Mouse (Mus musculus) brain, embryonic 14.5 days (tissue): Measurements from ENCODE around the gene Arhgef2. TPM values are rescaled to one million over a fixed set of nuclear protein-coding genes. Genes with fewer than 3 reads are reported as not detected.
A peak's percentile ranks its signal among the peaks of the same experiment; 100 is the strongest.

ENCODE experiments used
- DNase-seq: peaks from one replicate; pipeline ENCODE4 v3.0.0-alpha.2; 2011; ENCODE audit warnings: low read depth
- CTCF ChIP-seq: fragments of 200-500 bp; IDR thresholded peaks from 2 replicates; pipeline ENCODE4 v1.5.1; 2012; ENCODE audit warnings: inconsistent platforms, mild to moderate bottlenecking, moderate library complexity, borderline replicate concordance; ENCODE audit not compliant: insufficient read depth, insufficient read length; ENCODE audit errors: extremely low read depth
- POLR2A ChIP-seq: fragments of 200-500 bp; IDR thresholded peaks from 2 replicates; pipeline ENCODE4 v1.6.1; 2012; ENCODE audit warnings: mild to moderate bottlenecking, inconsistent platforms, borderline replicate concordance; ENCODE audit not compliant: poor library complexity, insufficient read depth, insufficient read length, severe bottlenecking; ENCODE audit errors: extremely low read depth
- polyA plus RNA-seq: library from polyadenylated mRNA; depleted of rRNA; stranded (reverse); fragments of >200 nt; gene quantifications from 2 replicates; pipeline ENCODE4 v1.2.3, GENCODE M21; 2012

Gene Arhgef2
- polyA plus RNA-seq, 1 experiment = 137 TPM

- no peak for DNase-seq
- TF ChIP-seq CTCF = no peak
- TF ChIP-seq POLR2A = no peak
Measured at GRCm38 (mm10) chr3:88618074-88618871, 12.5 kb downstream of the Arhgef2 start.

- TF ChIP-seq CTCF (no peak), POLR2A (no peak)
- no peak for DNase-seq
Measured at GRCm38 (mm10) chr3:88619113-88620097, 13.6 kb downstream of the Arhgef2 start.

- TF ChIP-seq POLR2A = no peak
- TF ChIP-seq CTCF = no peak
- no peak for DNase-seq
Measured at GRCm38 (mm10) chr3:88620146-88620991, 14.6 kb downstream of the Arhgef2 start.

- TF ChIP-seq CTCF = no peak
- TF ChIP-seq POLR2A = peak; percentile 63; the same call in 1 of the 2 replicates
- DNase-seq = peak; percentile 81
Measured at GRCm38 (mm10) chr3:88620992-88621536, 15.3 kb downstream of the Arhgef2 start.

GRCm38 (mm10) chr3:88621537-88622112 is 15.9 kb downstream of the Arhgef2 start:
- DNase-seq = peak; percentile 77
- no peak for TF ChIP-seq CTCF
- TF ChIP-seq POLR2A = no peak

- no peak for TF ChIP-seq CTCF
- TF ChIP-seq POLR2A = no peak
- peak; percentile 88 for DNase-seq
Measured at GRCm38 (mm10) chr3:88622113-88622940, 16.6 kb downstream of the Arhgef2 start.

- peak; percentile 87 for DNase-seq
- TF ChIP-seq POLR2A (peak; percentile 17; the same call in 1 of the 2 replicates), CTCF (no peak)
Measured at GRCm38 (mm10) chr3:88622941-88623345, 17.2 kb downstream of the Arhgef2 start.

- peak; percentile 73 for DNase-seq
- TF ChIP-seq CTCF (no peak), POLR2A (no peak)
Measured at GRCm38 (mm10) chr3:88623346-88624135, 17.8 kb downstream of the Arhgef2 start.

GRCm38 (mm10) chr3:88624324-88624723 is 18.6 kb downstream of the Arhgef2 start:
- DNase-seq = peak; percentile 85
- TF ChIP-seq CTCF (no peak), POLR2A (no peak)
